Mouse (Mus musculus): ENCODE data around the gene Tab3. TPM values are rescaled to one million over a fixed set of nuclear protein-coding genes. Genes with fewer than 3 reads are reported as not detected.

Tab3 gene
- polyA plus RNA-seq, 1 experiment from 2014 or later: 4.2 TPM

DNA sequence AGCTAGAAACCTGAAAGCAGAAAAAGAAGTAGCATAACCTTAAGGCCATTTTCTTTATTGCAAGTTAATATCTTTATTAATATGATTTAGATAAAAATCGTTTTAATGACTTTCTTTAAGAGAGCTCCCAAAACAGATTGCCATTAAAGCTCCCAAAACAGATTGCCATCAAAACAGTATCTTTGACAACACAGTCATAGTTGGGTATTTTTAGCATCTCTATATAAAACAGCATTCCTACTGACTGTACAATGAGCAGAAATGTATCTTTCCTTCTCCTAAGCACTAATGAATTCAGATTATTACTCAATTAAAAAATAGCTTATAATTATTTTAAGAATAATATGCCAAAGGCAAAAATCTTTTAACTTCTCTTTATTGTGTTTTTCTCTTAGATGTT, 108.3 kb downstream of the Tab3 start:
- Histone ChIP-seq H3K27me3 (ENCODE audit: insufficient read depth, poor library complexity, severe bottlenecking) (no peaks in the 10 kb centered on the region), H3K9me3 (no peaks in the 10 kb centered on the region), H3K4me3 (no peak overlapping the region), H3K36me3 (no peaks in the 10 kb centered on the region), H3K4me1 (replicated peaks) (no peaks in the 10 kb centered on the region), H3K27ac (no peak overlapping the region)
- no peak for DNase-seq (ENCODE audit: low spot score)
- WGBS: 63% methylated on average over 1 of the region's 1 CpGs

DNA sequence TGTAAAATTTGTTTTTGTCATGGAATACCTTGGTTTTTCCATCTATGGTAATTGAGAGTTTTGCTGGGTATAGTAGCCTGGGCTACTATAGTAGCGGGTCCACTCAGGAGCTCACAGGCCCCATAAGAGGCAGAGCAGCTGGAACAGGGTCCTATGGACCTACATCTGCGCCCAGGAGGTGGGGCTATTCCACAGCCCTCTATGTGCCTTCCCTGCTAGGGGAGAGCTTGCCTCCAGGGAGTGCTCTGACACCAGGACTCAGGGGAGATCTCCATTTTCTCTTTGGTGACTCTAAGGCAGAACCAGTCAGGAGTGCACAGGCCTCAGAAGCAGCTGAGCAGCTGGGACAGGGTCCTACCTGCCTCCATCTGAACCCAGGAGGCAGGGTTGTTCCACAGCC, 109.9 kb downstream of the Tab3 start:
- no peak overlapping the region for H3K27ac ChIP-seq
- no peaks in the 10 kb centered on the region for H3K9me3 ChIP-seq
- no peaks in the 10 kb centered on the region for H3K36me3 ChIP-seq
- H3K27me3 ChIP-seq (ENCODE audit: insufficient read depth, poor library complexity, severe bottlenecking): no peaks in the 10 kb centered on the region
- no peak for DNase-seq (ENCODE audit: low spot score)
- WGBS: 57% methylated on average over 2 of the region's 2 CpGs
- no peaks in the 10 kb centered on the region for H3K4me1 ChIP-seq (replicated peaks)
- no peak overlapping the region for H3K4me3 ChIP-seq

Other genes starting within 250 kb of the Tab3 start
- 6.1 and 8.9 TPM in 2 replicates for gene Gk, start 202.8 kb downstream of the Tab3 start, polyA plus RNA-seq (2016; fragmentation: Nextera tagmentation; extraction: Ambion mirVana)